ENCODE assay signal across 11 mouse cellular contexts in the genomic region with DNA sequence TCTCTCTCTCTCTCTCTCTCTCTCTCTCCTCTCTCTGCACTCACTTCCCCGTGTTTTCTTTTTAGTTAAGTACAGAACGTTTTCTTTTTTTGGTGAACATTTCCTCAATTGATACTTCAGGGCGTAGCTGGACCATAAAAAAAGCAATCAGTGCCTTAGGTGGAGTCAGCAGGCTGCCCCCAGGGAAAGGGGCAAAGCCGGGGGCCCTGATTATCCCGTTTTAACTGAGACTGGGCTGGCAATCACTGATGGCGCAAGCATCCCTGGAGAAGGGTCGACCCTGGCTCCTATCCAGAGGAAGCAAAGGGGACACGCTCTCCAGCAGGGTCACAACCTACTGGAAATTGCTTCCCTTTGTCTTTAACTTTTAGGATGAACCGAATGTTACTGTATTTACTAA. TPM values are rescaled to one million over a fixed set of nuclear protein-coding genes. Genes with fewer than 3 reads are reported as not detected.
A peak's percentile ranks its signal among the peaks of the same experiment; 100 is the strongest.
DNase-seq lines count a peak whose midpoint lies in the region; ATAC-seq and TF ChIP-seq lines count a peak whose summit lies in the region.
"Had no signal": no experiment of that assay in that cellular context is flagged by ENCODE, and none has a peak within 500 bp of the region (broad histone marks: within the 10 kb centered on the region; RNA-seq: fewer than 3 reads in every experiment).

No protein-coding gene starts in this region.

- H3K9me3 ChIP-seq in kidney, embryonic 14.5 days (ENCODE audit: control insufficient read depth, low read length) = no peaks in the 10 kb centered on the region
- H3K9me3 ChIP-seq in embryonic facial prominence, embryonic 12.5 days = no peaks in the 10 kb centered on the region
- no peaks in the 10 kb centered on the region for H3K9me3 ChIP-seq in intestine, postnatal 0 days (ENCODE audit: control insufficient read depth)
- no peaks in the 10 kb centered on the region for H3K9me3 ChIP-seq in neural tube, embryonic 11.5 days (ENCODE audit: control insufficient read depth, low read length)
- H3K9me3 ChIP-seq: heart, embryonic 15.5 days had no signal

- H3K4me1 ChIP-seq in kidney, embryonic 14.5 days (ENCODE audit: control insufficient read depth, insufficient read depth, low read length) = peaks cover 4% of the 10 kb centered on the region; the same call in 1 of the 2 replicates
- H3K4me1 ChIP-seq in embryonic facial prominence, embryonic 12.5 days = peaks cover 8% of the 10 kb centered on the region
- H3K4me1 ChIP-seq in intestine, postnatal 0 days (replicated peaks; ENCODE audit: control insufficient read depth, insufficient read depth, low read length) = no peaks in the 10 kb centered on the region; the same call in 1 of the 2 replicates
- H3K4me1 ChIP-seq in neural tube, embryonic 11.5 days (ENCODE audit: control insufficient read depth, insufficient read depth, low read length) = peaks cover 4% of the 10 kb centered on the region; the same call in 1 of the 2 replicates

- H3K9ac ChIP-seq in kidney, embryonic 14.5 days (ENCODE audit: low read depth, low read length) = no peak overlapping the region
- no peak overlapping the region for H3K9ac ChIP-seq in embryonic facial prominence, embryonic 12.5 days
- no peak overlapping the region for H3K9ac ChIP-seq in intestine, postnatal 0 days (ENCODE audit: low read depth, low read length)
- no peak overlapping the region for H3K9ac ChIP-seq in neural tube, embryonic 11.5 days (ENCODE audit: low read length)
- H3K9ac ChIP-seq: heart, embryonic 15.5 days had no signal

- intact Hi-C loops in left cerebral cortex, postnatal 4 days (cut with DNase I) = no loop called here

- no peak for DNase-seq in kidney, postnatal 36 days
- DNase-seq in neural tube, embryonic 11.5 days (ENCODE audit: low spot score) = no peak
- DNase-seq in yolk sac, embryonic 10.5 days (ENCODE audit: low spot score) = no peak
- no peak for DNase-seq in left cerebral cortex, postnatal 4 days
- DNase-seq: kidney, postnatal 10 days had no signal

- WGBS in kidney, embryonic 14.5 days = 5% methylated on average over 9 of the region's 9 CpGs
- WGBS in embryonic facial prominence, embryonic 12.5 days = 2% methylated on average over 9 of the region's 9 CpGs
- 5% methylated on average over 9 of the region's 9 CpGs for WGBS in intestine, postnatal 0 days
- 5% methylated on average over 9 of the region's 9 CpGs for WGBS in neural tube, embryonic 11.5 days

- ATAC-seq in kidney, embryonic 14.5 days (ENCODE audit: low FRiP score, low TSS enrichment) = no peak
- no peak for ATAC-seq in embryonic facial prominence, embryonic 12.5 days (ENCODE audit: insufficient number of reproducible peaks, insufficient read depth, low FRiP score, low TSS enrichment)
- ATAC-seq in intestine, postnatal 0 days = peak; percentile 57
- ATAC-seq in neural tube, embryonic 11.5 days (ENCODE audit: insufficient read depth, low FRiP score, low TSS enrichment) = no peak
- ATAC-seq: activated CD4-positive, CD25-positive, alpha-beta regulatory T cell, adult 4 months had no signal

- 0 out of 2 replicates have a peak overlapping the region, but pooled peaks have one; percentile 21 for H3K4me2 ChIP-seq in kidney, embryonic 14.5 days (replicated peaks; ENCODE audit: low read depth, low read length)
- H3K4me2 ChIP-seq in embryonic facial prominence, embryonic 12.5 days (replicated peaks) = peak overlapping the region; percentile 43
- peak overlapping the region; percentile 64 for H3K4me2 ChIP-seq in intestine, postnatal 0 days (replicated peaks; ENCODE audit: low read depth)
- H3K4me2 ChIP-seq in neural tube, embryonic 11.5 days (ENCODE audit: low read depth) = 0 out of 2 replicates have a peak overlapping the region, but pooled peaks have one; percentile 27
- H3K4me2 ChIP-seq: heart, embryonic 15.5 days had no signal

- H3K36me3 ChIP-seq in kidney, embryonic 14.5 days (ENCODE audit: control insufficient read depth, insufficient read depth, low read length) = no peaks in the 10 kb centered on the region
- H3K36me3 ChIP-seq in embryonic facial prominence, embryonic 12.5 days = no peaks in the 10 kb centered on the region
- no peaks in the 10 kb centered on the region for H3K36me3 ChIP-seq in intestine, postnatal 0 days (ENCODE audit: control insufficient read depth, insufficient read depth)
- H3K36me3 ChIP-seq in neural tube, embryonic 11.5 days (ENCODE audit: control insufficient read depth, insufficient read depth, low read length) = no peaks in the 10 kb centered on the region
- H3K36me3 ChIP-seq: heart, embryonic 15.5 days had no signal

- no peak for TF ChIP-seq CTCF in intestine, postnatal 0 days (IDR thresholded peaks at IDR 0.05; ENCODE audit: low read depth)

- no peak overlapping the region for H3K27ac ChIP-seq in kidney, embryonic 14.5 days (ENCODE audit: low read depth, low read length)
- H3K27ac ChIP-seq in embryonic facial prominence, embryonic 12.5 days = no peak overlapping the region
- peak overlapping the region; percentile 24; the same call in 1 of the 2 replicates for H3K27ac ChIP-seq in intestine, postnatal 0 days (ENCODE audit: low read depth, low read length)
- H3K27ac ChIP-seq in neural tube, embryonic 11.5 days (ENCODE audit: low read depth, low read length) = no peak overlapping the region
- H3K27ac ChIP-seq: heart, embryonic 15.5 days had no signal

- peaks cover 36% of the 10 kb centered on the region for H3K27me3 ChIP-seq in kidney, embryonic 14.5 days (ENCODE audit: control insufficient read depth, insufficient read depth, low read length)
- peaks cover 47% of the 10 kb centered on the region for H3K27me3 ChIP-seq in embryonic facial prominence, embryonic 12.5 days
- H3K27me3 ChIP-seq in intestine, postnatal 0 days (replicated peaks; ENCODE audit: control insufficient read depth, insufficient read depth, low read length) = 0 out of 2 replicates have a peak, but pooled peaks cover 3% of the 10 kb centered on the region
- peaks cover 19% of the 10 kb centered on the region for H3K27me3 ChIP-seq in neural tube, embryonic 11.5 days (ENCODE audit: control insufficient read depth, insufficient read depth, low read length)

- no peak overlapping the region for H3K4me3 ChIP-seq in kidney, embryonic 14.5 days (ENCODE audit: low read length)
- no peak overlapping the region for H3K4me3 ChIP-seq in embryonic facial prominence, embryonic 12.5 days
- H3K4me3 ChIP-seq in intestine, postnatal 0 days (ENCODE audit: low read depth, low read length) = peak overlapping the region; percentile 25
- no peak overlapping the region for H3K4me3 ChIP-seq in neural tube, embryonic 11.5 days (ENCODE audit: low read depth, low read length)
- H3K4me3 ChIP-seq: heart, embryonic 15.5 days had no signal

RNA-seq across cellular contexts. Expression of a gene that starts 1.6 kb away (rescaled TPM):
- polyA plus RNA-seq in kidney, embryonic 14.5 days (2014; fragmentation: Nextera tagmentation; extraction: Ambion mirVana) = 0.10 and 0.46 TPM in 2 replicates
- polyA plus RNA-seq in embryonic facial prominence, embryonic 12.5 days (2016; fragmentation: Nextera tagmentation; extraction: Ambion mirVana) = 3.0 and 6.8 TPM in 2 replicates
- polyA plus RNA-seq in intestine, postnatal 0 days (2015; fragmentation: Nextera tagmentation; extraction: Ambion mirVana) = 3.9 and 4.9 TPM in 2 replicates
- polyA plus RNA-seq in neural tube, embryonic 11.5 days (2014; fragmentation: Nextera tagmentation; extraction: Ambion mirVana) = 0.57 and 0.76 TPM in 2 replicates
- 1 to 10 TPM in 1 of 2 experiments, under 1 TPM in 1; 0.52 to 1.4 TPM for total RNA-seq in left cerebral cortex, postnatal 4 days (2021)
- total RNA-seq: monocyte, adult 5-6 weeks had no signal
